Mouse (Mus musculus) cerebellum, adult 2 months (tissue): ENCODE data around the gene Ebp.

Experiments used
- CTCF ChIP-seq: fragments of 200-500 bp; IDR thresholded peaks from 2 replicates; pipeline ENCODE4 v1.5.1; 2011; ENCODE audit warnings: low read depth, mild to moderate bottlenecking, control low read depth, low read length, moderate library complexity, borderline replicate concordance; ENCODE audit not compliant: insufficient read depth
- POLR2A ChIP-seq: fragments of 200-500 bp; IDR thresholded peaks from 2 replicates; pipeline ENCODE4 v1.6.1; 2011; ENCODE audit warnings: low read length, control low read depth, borderline replicate concordance; ENCODE audit not compliant: insufficient read depth

- no peak for TF ChIP-seq CTCF
- TF ChIP-seq POLR2A = no peak
These were observed 25.3 kb downstream of the Ebp start for GRCm38 (mm10) chrX:8167716-8168647.
